Mouse (Mus musculus) embryonic facial prominence, embryonic 13.5 days (tissue): ENCODE data around the gene Ltbp3. TPM values are rescaled to one million over a fixed set of nuclear protein-coding genes. Genes with fewer than 3 reads are reported as not detected.

ENCODE experiments used
- ATAC-seq: fragments of 200-750 bp; cut with Nextera tagmentation; 2 replicates; pipeline ENCODE4 v1.8.0; 2017; ENCODE audit warnings: low read depth; ENCODE audit not compliant: insufficient number of reproducible peaks, insufficient read depth, low FRiP score, low TSS enrichment
- H3K27ac ChIP-seq: fragments of 300-500 bp; sonication (generic); 2 replicates; pipeline ENCODE4 v1.5.1; 2015; ENCODE audit warnings: moderate library complexity, mild to moderate bottlenecking, inconsistent platforms
- H3K27me3 ChIP-seq: fragments of 300-500 bp; sonication (generic); 2 replicates; pipeline ENCODE4 v1.6.1; 2015; ENCODE audit warnings: mild to moderate bottlenecking, inconsistent platforms
- H3K36me3 ChIP-seq: fragments of 300-500 bp; sonication (generic); 2 replicates; pipeline ENCODE4 v1.6.1; 2015; ENCODE audit warnings: mild to moderate bottlenecking, inconsistent platforms
- H3K4me1 ChIP-seq: fragments of 300-500 bp; sonication (generic); 2 replicates; pipeline ENCODE4 v1.6.1; 2015; ENCODE audit warnings: inconsistent platforms
- H3K4me2 ChIP-seq: fragments of 300-500 bp; sonication (generic); 2 replicates; pipeline ENCODE4 v1.6.1; 2015; ENCODE audit warnings: moderate library complexity, mild to moderate bottlenecking, inconsistent platforms
- H3K4me3 ChIP-seq: fragments of 300-500 bp; sonication (generic); 2 replicates; pipeline ENCODE4 v1.5.1; 2015; ENCODE audit warnings: mild to moderate bottlenecking, inconsistent platforms
- H3K9ac ChIP-seq: fragments of 300-500 bp; sonication (generic); 2 replicates; pipeline ENCODE4 v1.6.1; 2015; ENCODE audit warnings: mild to moderate bottlenecking, inconsistent platforms
- H3K9me3 ChIP-seq: fragments of 300-500 bp; sonication (generic); 2 replicates; pipeline ENCODE4 v1.6.1; 2016; ENCODE audit warnings: inconsistent platforms
- WGBS: fragments of 180-500 bp; shearing (Covaris S2); methylation state at CpG from one replicate; pipeline ENCODE4 v1.1.7; 2015; ENCODE audit warnings: mixed read lengths; 5-methylcytosine and 5-hydroxymethylcytosine counted together
- polyA plus RNA-seq: library from polyadenylated mRNA; unstranded; fragments of >200 nt; fragmentation: Nextera tagmentation; extraction: Ambion mirVana; gene quantifications from 2 replicates; pipeline ENCODE4 v1.2.1, GENCODE M21; 2015

Gene Ltbp3
- polyA plus RNA-seq = 44.4 and 47.8 TPM in 2 replicates

- no peaks in the 10 kb centered on the region for H3K36me3 ChIP-seq
- H3K4me1 ChIP-seq = peaks cover 44% of the 10 kb centered on the region
- H3K27ac ChIP-seq = peak within 1 kb of the TSS; percentile 92
- 0 out of 2 replicates have a peak, but pooled peaks have one; percentile 49 for ATAC-seq
- peaks cover 40% of the 10 kb centered on the region for H3K27me3 ChIP-seq
- H3K4me2 ChIP-seq = peak within 1 kb of the TSS; percentile 95
- H3K4me3 ChIP-seq = peak within 1 kb of the TSS; percentile 67
- WGBS = 21% methylated on average over 9 of the region's 14 CpGs
- H3K9me3 ChIP-seq = no peaks in the 10 kb centered on the region
- peak within 1 kb of the TSS; percentile 91 for H3K9ac ChIP-seq
These were observed at the start of gene Ltbp3 for GRCm38 (mm10) chr19:5740320-5741317. Gene Ltbp3, plus strand, starts transcription at chr19:5740904.

- WGBS = 75% methylated on average over 5 of the region's 5 CpGs
- H3K9ac ChIP-seq = peak overlapping the region; percentile 94
- no peaks in the 10 kb centered on the region for H3K27me3 ChIP-seq
- no peaks in the 10 kb centered on the region for H3K9me3 ChIP-seq
- H3K4me2 ChIP-seq = peak overlapping the region; percentile 100
- peak overlapping the region; percentile 69 for H3K27ac ChIP-seq
- peak overlapping the region; percentile 97 for H3K4me3 ChIP-seq
- peaks cover 59% of the 10 kb centered on the region for H3K36me3 ChIP-seq
- H3K4me1 ChIP-seq = peaks cover 61% of the 10 kb centered on the region
- no peak for ATAC-seq
These were observed 49.1 kb upstream of the Ltbp3 start for GRCm38 (mm10) chr19:5691601-5692000.

GRCm38 (mm10) chr19:5692086-5692912, 48.4 kb upstream of the Ltbp3 start:
- Histone ChIP-seq H3K36me3 (peaks cover 62% of the 10 kb centered on the region), H3K4me2 (peak overlapping the region; percentile 100), H3K27me3 (no peaks in the 10 kb centered on the region), H3K9ac (peak overlapping the region; percentile 94), H3K4me3 (peak overlapping the region; percentile 97), H3K9me3 (no peaks in the 10 kb centered on the region), H3K27ac (peak overlapping the region; percentile 69), H3K4me1 (peaks cover 57% of the 10 kb centered on the region)
- ATAC-seq = no peak
- 37% methylated on average over 10 of the region's 10 CpGs for WGBS

DNA sequence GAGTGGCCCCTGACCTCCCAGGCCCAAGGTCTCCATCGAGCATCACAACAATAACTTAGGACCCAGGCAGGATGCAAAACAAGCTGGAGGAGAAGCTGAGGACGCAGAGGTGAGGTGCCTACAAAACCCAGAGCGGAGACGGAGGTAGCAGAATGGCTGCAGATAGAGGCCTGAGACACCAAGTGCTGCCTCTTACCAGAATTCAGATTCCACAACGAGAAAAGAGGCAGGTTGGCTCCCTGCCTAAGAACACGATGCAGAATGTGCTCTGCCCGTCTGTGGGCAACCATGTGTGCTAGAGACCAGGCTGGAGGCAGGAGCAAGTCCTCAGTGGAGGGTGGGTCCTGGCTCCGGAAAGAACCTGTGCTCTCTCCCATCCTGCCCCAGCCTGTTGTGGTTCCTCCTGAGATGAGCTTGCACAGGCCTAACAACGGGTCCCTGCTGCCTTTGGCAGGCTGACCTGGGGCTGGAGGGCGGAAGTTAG, 47.7 kb upstream of the Ltbp3 start:
- ATAC-seq = no peak
- no peaks in the 10 kb centered on the region for H3K27me3 ChIP-seq
- no peaks in the 10 kb centered on the region for H3K9me3 ChIP-seq
- H3K4me2 ChIP-seq = peak overlapping the region; percentile 100
- peak overlapping the region; percentile 97 for H3K4me3 ChIP-seq
- WGBS = 65% methylated on average over 10 of the region's 10 CpGs
- H3K36me3 ChIP-seq = peaks cover 68% of the 10 kb centered on the region
- H3K4me1 ChIP-seq = peaks cover 50% of the 10 kb centered on the region
- peak overlapping the region; percentile 94 for H3K9ac ChIP-seq
- H3K27ac ChIP-seq = peak overlapping the region; percentile 69; the same call in 1 of the 2 replicates

GRCm38 (mm10) chr19:5693801-5694200, 46.9 kb upstream of the Ltbp3 start:
- Histone ChIP-seq H3K36me3 (peaks cover 77% of the 10 kb centered on the region), H3K27me3 (no peaks in the 10 kb centered on the region), H3K9ac (peak overlapping the region; percentile 94; the same call in 1 of the 2 replicates), H3K27ac (peak overlapping the region; percentile 69; the same call in 1 of the 2 replicates), H3K4me3 (no peak overlapping the region), H3K4me2 (peak overlapping the region; percentile 100), H3K4me1 (peaks cover 49% of the 10 kb centered on the region), H3K9me3 (no peaks in the 10 kb centered on the region)
- ATAC-seq = no peak
- 86% methylated on average over 6 of the region's 6 CpGs for WGBS

GRCm38 (mm10) chr19:5695849-5696462, 44.7 kb upstream of the Ltbp3 start:
- Histone ChIP-seq H3K9me3 (no peaks in the 10 kb centered on the region), H3K4me3 (peak overlapping the region; percentile 1; the same call in 1 of the 2 replicates), H3K9ac (0 out of 2 replicates have a peak overlapping the region, but pooled peaks have one; percentile 12), H3K27ac (no peak overlapping the region), H3K4me2 (peak overlapping the region; percentile 27; the same call in 1 of the 2 replicates), H3K36me3 (peaks cover 93% of the 10 kb centered on the region), H3K27me3 (no peaks in the 10 kb centered on the region), H3K4me1 (peaks cover 39% of the 10 kb centered on the region)
- WGBS = 24% methylated on average over 41 of the region's 41 CpGs
- ATAC-seq = no peak

DNA sequence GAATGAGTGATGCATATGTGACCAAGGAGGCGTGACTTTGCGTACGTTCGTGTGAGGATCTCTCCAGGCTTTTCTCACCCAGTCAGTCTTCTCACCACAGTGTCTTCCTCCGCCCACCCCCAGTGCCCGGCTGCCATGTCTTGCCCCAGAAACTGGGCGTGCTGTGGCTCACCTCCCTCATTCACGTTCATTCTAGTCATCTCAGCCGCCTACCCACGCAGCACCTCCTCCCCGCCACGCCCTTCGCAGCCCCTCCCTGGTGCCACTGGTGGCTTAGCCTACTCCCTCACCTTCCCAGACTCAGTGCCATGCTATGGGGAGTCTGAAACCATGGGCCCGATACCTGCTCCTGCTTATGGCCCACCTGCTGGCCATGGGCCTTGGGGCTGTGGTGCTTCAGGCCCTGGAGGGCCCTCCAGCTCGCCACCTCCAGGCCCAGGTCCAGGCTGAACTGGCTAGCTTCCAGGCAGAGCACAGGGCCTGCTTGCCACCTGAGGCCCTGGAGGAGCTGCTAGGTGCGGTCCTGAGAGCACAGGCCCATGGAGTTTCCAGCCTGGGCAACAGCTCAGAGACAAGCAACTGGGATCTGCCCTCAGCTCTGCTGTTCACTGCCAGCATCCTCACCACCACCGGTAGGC, 36.4 kb upstream of the Ltbp3 start, which contains the start of gene Kcnk7:
Gene Kcnk7 (plus strand): TSS at position 205 of the 638 bp plus-strand sequence.
- H3K9me3 ChIP-seq = no peaks in the 10 kb centered on the region
- H3K4me3 ChIP-seq = no peak within 1 kb of the TSS
- H3K4me1 ChIP-seq = peaks cover 15% of the 10 kb centered on the region
- peak within 1 kb of the TSS; percentile 45; the same call in 1 of the 2 replicates for H3K9ac ChIP-seq
- no peaks in the 10 kb centered on the region for H3K27me3 ChIP-seq
- peaks cover 69% of the 10 kb centered on the region for H3K36me3 ChIP-seq
- H3K4me2 ChIP-seq = no peak within 1 kb of the TSS
- peak; percentile 16; the same call in 1 of the 2 replicates for ATAC-seq
- peak within 1 kb of the TSS; percentile 79 for H3K27ac ChIP-seq
- WGBS = 74% methylated on average over 17 of the region's 17 CpGs

DNA sequence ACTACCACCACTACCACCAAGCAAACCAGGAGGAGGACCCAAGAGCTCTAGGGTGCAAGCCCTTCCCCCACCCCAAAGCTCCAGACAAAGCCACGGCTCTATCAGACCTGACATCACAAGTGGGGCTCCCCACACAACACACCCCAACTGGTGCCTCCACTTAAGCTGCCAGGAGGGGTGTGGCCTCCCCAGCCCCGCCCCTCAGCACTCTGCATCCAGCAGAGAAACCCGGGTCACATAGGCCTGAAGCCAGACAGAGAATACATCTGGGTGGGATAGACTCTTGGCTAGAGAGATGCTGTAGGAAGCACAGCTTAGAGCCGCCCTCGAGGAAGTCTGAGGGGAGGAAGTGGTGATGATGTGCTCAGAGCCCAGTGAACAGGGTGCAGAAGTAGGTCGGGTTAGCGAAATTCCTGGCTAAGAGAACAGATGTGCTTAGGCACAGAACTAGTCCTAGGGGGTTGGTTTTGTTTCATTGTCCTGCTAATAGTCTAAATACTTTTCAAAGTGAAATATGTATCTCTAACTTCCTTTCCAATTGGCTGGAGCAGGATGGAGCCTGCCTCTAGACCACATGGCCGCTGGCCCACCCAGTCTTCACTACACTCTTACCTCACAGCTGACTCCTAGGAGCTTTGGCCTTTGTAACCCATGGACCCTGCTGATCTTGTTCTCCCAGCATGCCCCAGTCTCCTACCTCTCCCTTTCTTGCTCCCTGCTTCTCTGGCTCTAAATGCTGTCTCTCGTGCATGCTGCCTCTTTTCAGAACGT, 35.7 kb upstream of the Ltbp3 start:
- no peak overlapping the region for H3K4me2 ChIP-seq
- WGBS = 42% methylated on average over 10 of the region's 10 CpGs
- H3K27ac ChIP-seq = peak overlapping the region; percentile 79
- no peaks in the 10 kb centered on the region for H3K9me3 ChIP-seq
- peaks cover 15% of the 10 kb centered on the region for H3K4me1 ChIP-seq
- H3K27me3 ChIP-seq = no peaks in the 10 kb centered on the region
- peaks cover 68% of the 10 kb centered on the region for H3K36me3 ChIP-seq
- H3K9ac ChIP-seq = peak overlapping the region; percentile 45
- peak; percentile 64; the same call in 1 of the 2 replicates for ATAC-seq
- H3K4me3 ChIP-seq = no peak overlapping the region

DNA sequence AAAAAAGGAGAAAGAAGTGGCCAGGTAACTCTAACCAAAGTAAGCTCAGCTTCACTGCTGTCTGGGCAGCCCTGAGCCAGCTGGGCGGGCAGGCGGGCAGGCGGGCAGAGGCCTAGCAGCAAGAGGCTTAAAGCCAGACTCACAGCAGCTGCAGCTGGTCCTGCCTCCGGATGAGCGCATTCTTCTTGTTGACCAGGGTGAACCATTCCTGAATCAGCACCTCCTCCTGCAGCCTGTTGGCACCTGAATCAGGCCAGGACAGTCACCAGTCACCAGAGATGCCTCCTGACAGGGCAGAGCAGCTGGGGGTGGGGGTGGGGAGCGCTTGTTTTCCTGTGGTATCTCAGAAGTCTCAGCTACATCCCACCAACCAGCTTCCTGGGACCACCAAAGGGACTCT, 30.6 kb upstream of the Ltbp3 start:
- H3K4me1 ChIP-seq = peaks cover 18% of the 10 kb centered on the region
- ATAC-seq = no peak
- no peak overlapping the region for H3K9ac ChIP-seq
- peaks cover 66% of the 10 kb centered on the region for H3K36me3 ChIP-seq
- 94% methylated on average over 6 of the region's 6 CpGs for WGBS
- no peaks in the 10 kb centered on the region for H3K9me3 ChIP-seq
- H3K27ac ChIP-seq = no peak overlapping the region
- H3K27me3 ChIP-seq = no peaks in the 10 kb centered on the region
- H3K4me3 ChIP-seq = no peak overlapping the region
- no peak overlapping the region for H3K4me2 ChIP-seq

GRCm38 (mm10) chr19:5710581-5710980, 30.1 kb upstream of the Ltbp3 start:
- no peak for ATAC-seq
- 85% methylated on average over 8 of the region's 8 CpGs for WGBS
- H3K36me3 ChIP-seq = peaks cover 69% of the 10 kb centered on the region
- H3K4me2 ChIP-seq = no peak overlapping the region
- peaks cover 12% of the 10 kb centered on the region for H3K4me1 ChIP-seq
- no peak overlapping the region for H3K4me3 ChIP-seq
- H3K9ac ChIP-seq = no peak overlapping the region
- H3K27ac ChIP-seq = no peak overlapping the region
- H3K9me3 ChIP-seq = no peaks in the 10 kb centered on the region
- H3K27me3 ChIP-seq = no peaks in the 10 kb centered on the region
